Mouse (Mus musculus): ENCODE results near the gene Serpinb9e.
"Not testable (repeated sequence)": the region's sequence is repeated elsewhere in the genome, so short reads cannot be mapped to it uniquely, and the experiment has no call there.

The Serpinb9e gene

GRCm38 (mm10) chr13:33249312-33249711 lies at the start of gene Serpinb9e:
Gene Serpinb9e (plus strand): TSS chr13:33249612.
- not testable (repeated sequence) for TF ChIP-seq GATA4 (IDR thresholded peaks at IDR 0.05; ENCODE audit: insufficient replicate concordance, low read length)

- no peak for TF ChIP-seq GATA4 (IDR thresholded peaks at IDR 0.05; ENCODE audit: insufficient replicate concordance, low read length)
These were observed 49.7 kb upstream of the Serpinb9e start for GRCm38 (mm10) chr13:33199740-33200139.
